Mouse (Mus musculus): ENCODE data around the gene Zdhhc1.

- TF ChIP-seq TAL1 (IDR thresholded peaks at IDR 0.05; ENCODE audit: low read length) (no peak), GATA1 (IDR thresholded peaks at IDR 0.05; ENCODE audit: low read length) (no peak)
These were observed 21.0 kb downstream of the Zdhhc1 start for GRCm38 (mm10) chr8:105475742-105476141.

Measured in erythroblast, embryonic 14.5 days (primary cell).